Mouse (Mus musculus): ENCODE results near the gene Birc3. TPM values are rescaled to one million over a fixed set of nuclear protein-coding genes. Genes with fewer than 3 reads are reported as not detected.
A peak's percentile ranks its signal among the peaks of the same experiment; 100 is the strongest.
"Not testable (repeated sequence)": the region's sequence is repeated elsewhere in the genome, so short reads cannot be mapped to it uniquely, and the experiment has no call there.

The Birc3 gene
- total RNA-seq, 1 experiment from 2014 or later: 87.4 TPM

DNA sequence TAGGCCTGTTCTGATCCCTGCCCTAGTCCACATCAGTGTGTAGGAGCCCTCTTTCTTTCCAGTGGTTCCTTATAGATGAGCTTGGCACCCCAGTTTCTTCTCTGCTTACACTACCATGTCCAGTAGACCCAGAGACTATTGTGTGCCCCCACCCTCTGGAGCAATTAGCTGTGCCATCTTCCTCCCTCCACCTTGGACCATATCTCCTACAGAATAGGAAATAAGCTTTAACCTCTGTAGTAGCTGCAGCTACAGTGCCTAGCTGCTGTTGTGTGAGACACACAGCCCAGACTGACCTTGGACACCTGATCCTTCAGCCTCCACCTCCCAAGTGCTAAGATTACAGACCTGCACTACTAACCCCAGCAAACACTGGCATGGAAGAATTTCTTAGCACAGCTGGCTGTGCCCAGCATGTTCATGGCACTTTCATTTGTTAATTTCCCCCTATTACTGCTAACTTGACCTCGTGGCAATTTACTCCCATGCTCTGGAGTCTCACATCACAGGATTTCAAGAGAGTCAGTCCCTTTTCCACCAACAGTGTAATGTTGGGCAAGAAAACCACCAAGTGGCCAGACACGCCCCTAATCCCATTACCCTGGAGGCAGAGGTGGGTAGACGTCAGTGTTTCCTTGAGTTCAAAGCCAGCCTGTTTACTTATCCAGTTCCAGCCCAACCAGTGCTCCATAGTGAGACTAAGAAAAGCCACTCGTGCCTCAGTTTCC, 1.5 kb downstream of the Birc3 start:
- ATAC-seq (replicated peaks in 1 of 2; ENCODE audit: insufficient read depth in 1 of 2, low FRiP score in 2 of 2, low TSS enrichment in 1 of 2, low read depth in 1 of 2, poor library complexity in 2 of 2, severe bottlenecking in 2 of 2): peak in 1 of 2 experiments; percentile 8; a peak in 1 of 4 replicates

GRCm38 (mm10) chr9:7870556-7871315, 2.2 kb downstream of the Birc3 start:
- ATAC-seq (replicated peaks in 1 of 2; ENCODE audit: insufficient read depth in 1 of 2, low FRiP score in 2 of 2, low TSS enrichment in 1 of 2, low read depth in 1 of 2, poor library complexity in 2 of 2, severe bottlenecking in 2 of 2): no peak

DNA sequence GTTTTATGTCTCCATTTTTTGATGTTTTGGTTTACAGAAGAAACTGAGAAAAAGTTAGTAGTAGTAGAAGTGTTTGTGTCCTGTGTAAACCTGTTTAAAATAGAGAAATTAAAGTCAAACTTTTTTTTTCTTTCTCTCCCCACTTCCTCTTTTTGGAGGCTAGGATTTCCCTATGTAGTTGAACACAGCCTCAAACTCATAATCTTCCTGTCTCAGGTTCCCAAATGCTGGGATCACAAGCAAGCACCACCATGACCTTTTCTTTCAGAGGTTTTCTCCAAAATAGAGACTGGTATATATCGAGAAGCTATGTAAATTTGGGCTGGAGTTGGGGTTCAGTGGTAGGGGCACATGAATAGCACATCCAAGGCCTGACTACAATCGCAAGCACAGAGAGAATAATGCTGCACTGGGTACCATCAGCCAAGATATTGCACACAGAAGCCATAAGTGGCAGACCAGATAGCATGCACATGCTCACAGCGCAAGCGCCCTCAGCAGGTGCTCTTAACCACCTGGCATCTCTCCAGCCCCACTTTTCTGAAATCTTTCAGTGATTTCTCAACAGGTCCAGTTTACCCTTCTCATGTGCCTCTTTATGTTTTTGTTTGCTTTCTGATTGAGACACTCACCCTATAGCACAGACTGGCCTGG, 4.0 kb downstream of the Birc3 start:
- peak in 1 of 2 experiments; percentile 8; a peak in 1 of 4 replicates for ATAC-seq (replicated peaks in 1 of 2; ENCODE audit: insufficient read depth in 1 of 2, low FRiP score in 2 of 2, low TSS enrichment in 1 of 2, low read depth in 1 of 2, poor library complexity in 2 of 2, severe bottlenecking in 2 of 2)

DNA sequence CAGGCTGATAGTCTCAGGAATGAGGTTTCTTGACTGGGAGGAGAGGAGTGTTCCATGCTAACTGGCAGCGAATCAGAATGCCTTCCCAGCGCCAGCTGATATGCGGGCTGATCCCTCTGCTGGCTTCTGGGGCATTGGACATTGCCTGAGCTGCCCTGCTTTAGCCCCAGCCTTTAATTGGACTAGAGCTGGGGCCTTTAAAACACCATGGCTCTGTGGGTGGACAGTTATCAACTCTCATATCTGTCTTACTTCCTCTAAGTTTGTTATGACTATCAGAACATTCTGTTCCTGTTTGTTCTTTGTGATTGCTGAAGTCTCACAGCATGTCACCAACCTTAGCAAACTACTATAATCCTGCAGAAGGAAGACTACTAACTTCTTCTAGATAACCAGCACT, 5.0 kb downstream of the Birc3 start:
- ATAC-seq (replicated peaks in 1 of 2; ENCODE audit: insufficient read depth in 1 of 2, low FRiP score in 2 of 2, low TSS enrichment in 1 of 2, low read depth in 1 of 2, poor library complexity in 2 of 2, severe bottlenecking in 2 of 2): 0 out of 4 replicates have a peak, but pooled peaks have one; percentile 3 to 9

- not testable (repeated sequence) for ATAC-seq (replicated peaks in 1 of 2; ENCODE audit: insufficient read depth in 1 of 2, low FRiP score in 2 of 2, low TSS enrichment in 1 of 2, low read depth in 1 of 2, poor library complexity in 2 of 2, severe bottlenecking in 2 of 2)
Observed at GRCm38 (mm10) chr9:7866981-7867380, 6.0 kb downstream of the Birc3 start.

GRCm38 (mm10) chr9:7860976-7861375, 12.0 kb downstream of the Birc3 start:
- ATAC-seq (replicated peaks in 1 of 2; ENCODE audit: insufficient read depth in 1 of 2, low FRiP score in 2 of 2, low TSS enrichment in 1 of 2, low read depth in 1 of 2, poor library complexity in 2 of 2, severe bottlenecking in 2 of 2): no peak

DNA sequence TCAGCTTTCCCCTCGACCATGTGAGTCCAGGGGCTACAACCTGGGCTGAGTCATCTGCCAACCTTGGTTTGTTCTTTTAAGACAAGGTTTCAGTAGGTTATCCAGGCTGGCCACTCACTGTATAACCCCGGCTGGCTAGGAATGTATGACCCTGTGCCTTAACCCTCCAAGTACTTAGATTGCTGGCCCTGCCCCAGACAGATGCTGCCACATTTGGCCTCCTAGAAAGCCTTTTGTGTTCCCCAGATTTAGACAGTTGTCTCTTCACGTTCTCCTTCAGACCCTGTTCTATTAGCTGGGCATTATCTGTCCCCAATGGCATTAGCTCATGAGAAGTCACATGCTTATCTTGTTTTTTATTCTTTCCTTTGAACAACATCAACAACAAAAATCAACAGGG, 17.1 kb downstream of the Birc3 start:
- ATAC-seq (replicated peaks in 1 of 2; ENCODE audit: insufficient read depth in 1 of 2, low FRiP score in 2 of 2, low TSS enrichment in 1 of 2, low read depth in 1 of 2, poor library complexity in 2 of 2, severe bottlenecking in 2 of 2): no peak

GRCm38 (mm10) chr9:7855374-7855773, 17.6 kb downstream of the Birc3 start:
- peak; percentile 46 to 69; a peak in 3 of 4 replicates for ATAC-seq (replicated peaks in 1 of 2; ENCODE audit: insufficient read depth in 1 of 2, low FRiP score in 2 of 2, low TSS enrichment in 1 of 2, low read depth in 1 of 2, poor library complexity in 2 of 2, severe bottlenecking in 2 of 2)

DNA sequence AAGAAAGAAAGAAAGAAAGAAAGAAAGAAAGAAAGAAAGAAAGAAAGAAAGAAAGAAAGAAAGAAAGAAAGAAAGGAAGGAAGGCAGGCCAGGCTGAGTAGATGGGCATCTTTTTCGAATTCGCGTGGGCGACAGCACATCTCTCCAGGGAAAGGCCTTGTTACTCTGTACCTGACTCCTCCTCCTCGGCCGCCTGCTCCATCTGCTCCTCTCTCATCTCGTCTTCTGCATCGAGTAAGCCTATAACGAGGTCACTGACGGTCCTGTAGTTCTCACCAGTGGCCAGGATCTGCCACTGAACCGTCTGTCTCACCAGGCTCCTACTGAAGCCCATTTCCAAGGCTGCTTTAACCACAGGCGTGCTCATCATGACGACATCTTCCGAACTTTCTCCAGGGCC, 18.8 kb downstream of the Birc3 start:
- ATAC-seq (replicated peaks in 1 of 2; ENCODE audit: insufficient read depth in 1 of 2, low FRiP score in 2 of 2, low TSS enrichment in 1 of 2, low read depth in 1 of 2, poor library complexity in 2 of 2, severe bottlenecking in 2 of 2): not testable (repeated sequence)

- no peak for ATAC-seq (replicated peaks in 1 of 2; ENCODE audit: insufficient read depth in 1 of 2, low FRiP score in 2 of 2, low TSS enrichment in 1 of 2, low read depth in 1 of 2, poor library complexity in 2 of 2, severe bottlenecking in 2 of 2)
Observed at GRCm38 (mm10) chr9:7852346-7853230, 20.4 kb downstream of the Birc3 start.

- ATAC-seq (replicated peaks in 1 of 2; ENCODE audit: insufficient read depth in 1 of 2, low FRiP score in 2 of 2, low TSS enrichment in 1 of 2, low read depth in 1 of 2, poor library complexity in 2 of 2, severe bottlenecking in 2 of 2): no peak
Observed at GRCm38 (mm10) chr9:7851841-7852240, 21.1 kb downstream of the Birc3 start.

- ATAC-seq (replicated peaks in 1 of 2; ENCODE audit: insufficient read depth in 1 of 2, low FRiP score in 2 of 2, low TSS enrichment in 1 of 2, low read depth in 1 of 2, poor library complexity in 2 of 2, severe bottlenecking in 2 of 2): no peak
Observed at GRCm38 (mm10) chr9:7848191-7848590, 24.8 kb downstream of the Birc3 start.

GRCm38 (mm10) chr9:7846667-7847199, 26.3 kb downstream of the Birc3 start:
- ATAC-seq (replicated peaks in 1 of 2; ENCODE audit: insufficient read depth in 1 of 2, low FRiP score in 2 of 2, low TSS enrichment in 1 of 2, low read depth in 1 of 2, poor library complexity in 2 of 2, severe bottlenecking in 2 of 2): peak; percentile 12 to 29; a peak in 2 of 4 replicates

- no peak for ATAC-seq (replicated peaks in 1 of 2; ENCODE audit: insufficient read depth in 1 of 2, low FRiP score in 2 of 2, low TSS enrichment in 1 of 2, low read depth in 1 of 2, poor library complexity in 2 of 2, severe bottlenecking in 2 of 2)
Observed at GRCm38 (mm10) chr9:7845216-7845895, 27.6 kb downstream of the Birc3 start.

DNA sequence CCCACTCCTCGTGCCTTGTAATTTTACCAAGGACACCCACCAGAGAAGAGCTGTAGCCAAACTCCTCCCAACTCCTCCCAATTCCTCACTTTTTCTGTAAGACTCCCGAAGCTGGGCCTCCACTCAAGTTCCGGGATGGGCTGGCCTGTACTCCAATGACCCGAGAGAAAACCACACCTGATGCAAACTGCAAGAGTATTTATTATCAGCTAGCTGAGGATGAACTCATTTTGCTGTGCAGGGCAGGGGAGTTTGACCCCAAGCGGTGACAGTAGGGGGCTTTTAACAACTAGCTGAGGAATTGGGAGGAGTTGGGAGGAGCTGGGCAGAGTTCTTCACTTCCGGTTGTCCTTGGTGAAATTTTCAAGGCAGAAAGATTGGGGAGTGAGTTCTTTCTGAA, 31.8 kb downstream of the Birc3 start:
- ATAC-seq (replicated peaks in 1 of 2; ENCODE audit: insufficient read depth in 1 of 2, low FRiP score in 2 of 2, low TSS enrichment in 1 of 2, low read depth in 1 of 2, poor library complexity in 2 of 2, severe bottlenecking in 2 of 2): no peak

- ATAC-seq (replicated peaks in 1 of 2; ENCODE audit: insufficient read depth in 1 of 2, low FRiP score in 2 of 2, low TSS enrichment in 1 of 2, low read depth in 1 of 2, poor library complexity in 2 of 2, severe bottlenecking in 2 of 2): peak in 1 of 2 experiments; percentile 19; a peak in 1 of 4 replicates
Observed at GRCm38 (mm10) chr9:7837806-7838440, 35.1 kb downstream of the Birc3 start.
